9 mouse cellular contexts compared by ENCODE assay signal in genomic region chr3:38396760-38397614, GRCm38 (mm10).
DNase-seq lines count a peak whose midpoint lies in the region; ATAC-seq and TF ChIP-seq lines count a peak whose summit lies in the region.
"Had no signal": no experiment of that assay in that cellular context is flagged by ENCODE, and none has a peak within 500 bp of the region (broad histone marks: within the 10 kb centered on the region; RNA-seq: fewer than 3 reads in every experiment).

No protein-coding gene starts in this region.

- ATAC-seq in heart, embryonic 12.5 days (ENCODE audit: insufficient number of reproducible peaks, low FRiP score): no peak
- ATAC-seq in heart, postnatal 0 days (ENCODE audit: insufficient read depth, low read depth): 0 out of 2 replicates have a peak, but pooled peaks have one; percentile 11
- ATAC-seq in midbrain, embryonic 12.5 days (ENCODE audit: low FRiP score, low read depth): peak; percentile 86

- H3K27me3 ChIP-seq in heart, embryonic 12.5 days (replicated peaks): peaks cover 2% of the 10 kb centered on the region
- H3K27me3 ChIP-seq in heart, postnatal 0 days (ENCODE audit: control insufficient read depth, insufficient read depth, low read length): no peaks in the 10 kb centered on the region
- H3K27me3 ChIP-seq in midbrain, embryonic 12.5 days: peaks cover 25% of the 10 kb centered on the region
- H3K27me3 ChIP-seq: CH12.LX had no signal

- H3K9ac ChIP-seq in heart, embryonic 12.5 days: peak overlapping the region; percentile 51
- no peak overlapping the region for H3K9ac ChIP-seq in heart, postnatal 0 days (replicated peaks; ENCODE audit: low read depth, low read length)
- no peak overlapping the region for H3K9ac ChIP-seq in midbrain, embryonic 12.5 days (replicated peaks)

- no peak for DNase-seq in heart, postnatal 25 days (ENCODE audit: low spot score)
- peak; percentile 8 for DNase-seq in cerebellum, adult 9-10 months
- no peak for DNase-seq in heart, postnatal 0 days (ENCODE audit: low spot score)
- DNase-seq in layer of hippocampus, adult 8-10 months (ENCODE audit: low spot score in 2 of 2): no peak
- DNase-seq in testis, postnatal 10 days (ENCODE audit: low spot score): no peak
- no peak for DNase-seq in layer of hippocampus, adult 11-12 months (ENCODE audit: low spot score)

- H3K27ac ChIP-seq in heart, embryonic 12.5 days (ENCODE audit: poor library complexity, severe bottlenecking): no peak overlapping the region
- no peak overlapping the region for H3K27ac ChIP-seq in heart, postnatal 0 days (ENCODE audit: low read depth)
- H3K27ac ChIP-seq in midbrain, embryonic 12.5 days (replicated peaks): peak overlapping the region; percentile 64

- H3K4me2 ChIP-seq in heart, embryonic 12.5 days: peak overlapping the region; percentile 78
- peak overlapping the region; percentile 55 for H3K4me2 ChIP-seq in heart, postnatal 0 days (ENCODE audit: low read depth, low read length)
- H3K4me2 ChIP-seq in midbrain, embryonic 12.5 days (replicated peaks): peak overlapping the region; percentile 51

- no peaks in the 10 kb centered on the region for H3K36me3 ChIP-seq in heart, embryonic 12.5 days
- no peaks in the 10 kb centered on the region for H3K36me3 ChIP-seq in heart, postnatal 0 days (replicated peaks; ENCODE audit: control insufficient read depth, insufficient read depth, low read length)
- no peaks in the 10 kb centered on the region for H3K36me3 ChIP-seq in midbrain, embryonic 12.5 days

- no peak for TF ChIP-seq CTCF in heart, postnatal 0 days (IDR thresholded peaks at IDR 0.05; ENCODE audit: low read depth)

- peak overlapping the region; percentile 43 for H3K4me3 ChIP-seq in heart, embryonic 12.5 days
- H3K4me3 ChIP-seq in heart, postnatal 0 days (ENCODE audit: low read depth, low read length): peak overlapping the region; percentile 36
- peak overlapping the region; percentile 20 for H3K4me3 ChIP-seq in midbrain, embryonic 12.5 days

- TF ChIP-seq EP300 in heart, postnatal 0 days (IDR thresholded peaks at IDR 0.05; ENCODE audit: low read depth): no peak

- intact Hi-C loops in heart, postnatal 25 days (cut with DNase I): no loop called here

- 6% methylated on average over 20 of the region's 20 CpGs for WGBS in heart, embryonic 12.5 days
- 9% methylated on average over 20 of the region's 20 CpGs for WGBS in heart, postnatal 0 days
- 3% methylated on average over 20 of the region's 20 CpGs for WGBS in midbrain, embryonic 12.5 days

- H3K9me3 ChIP-seq in heart, embryonic 12.5 days (replicated peaks): no peaks in the 10 kb centered on the region
- no peaks in the 10 kb centered on the region; the same call in 1 of the 2 replicates for H3K9me3 ChIP-seq in heart, postnatal 0 days (replicated peaks; ENCODE audit: control insufficient read depth, low read length)
- no peaks in the 10 kb centered on the region for H3K9me3 ChIP-seq in midbrain, embryonic 12.5 days

- peaks cover 10% of the 10 kb centered on the region for H3K4me1 ChIP-seq in heart, embryonic 12.5 days (replicated peaks)
- H3K4me1 ChIP-seq in heart, postnatal 0 days (ENCODE audit: control insufficient read depth, insufficient read depth): no peaks in the 10 kb centered on the region
- peaks cover 14% of the 10 kb centered on the region for H3K4me1 ChIP-seq in midbrain, embryonic 12.5 days
